Comparison of ENCODE assay signal across 10 mouse cellular contexts in the genomic region with DNA sequence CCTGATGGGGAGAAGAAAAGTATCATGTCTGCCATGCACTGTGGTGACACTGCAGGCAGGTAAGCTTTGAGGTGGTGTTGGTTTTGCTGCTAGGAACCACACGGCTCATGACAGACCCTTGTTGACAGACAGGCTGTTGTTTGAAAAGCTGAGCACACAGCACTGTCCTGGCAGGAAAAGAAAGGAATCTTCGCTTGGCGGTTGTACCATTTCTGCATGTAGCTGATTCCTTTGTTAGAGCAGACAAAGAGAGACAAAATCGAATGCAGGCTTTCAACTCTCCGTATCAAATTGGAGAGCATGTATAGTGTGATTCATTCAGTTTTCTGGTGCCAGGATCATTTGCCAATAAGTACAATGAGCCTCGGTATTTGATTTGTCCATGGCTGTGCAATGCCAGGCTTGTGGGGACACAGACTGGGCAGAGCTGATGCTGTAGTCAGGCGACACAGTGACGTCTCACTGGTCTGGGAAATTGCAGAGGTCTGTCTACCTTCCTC.
DNase-seq lines count a peak whose midpoint lies in the region; ATAC-seq lines count a peak whose summit lies in the region.
"Had no signal": no experiment of that assay in that cellular context is flagged by ENCODE, and none has a peak within 500 bp of the region (broad histone marks: within the 10 kb centered on the region; RNA-seq: fewer than 3 reads in every experiment).

No protein-coding gene starts in this region.

- ATAC-seq in intestine, embryonic 15.5 days: no peak

- peak; percentile 56 for DNase-seq in cerebellum, adult 9-10 months
- no peak for DNase-seq in cerebellum, postnatal 4 days (ENCODE audit: low spot score in 2 of 2)
- peak; percentile 40 for DNase-seq in right cerebral cortex, adult 18-20 months
- no peak for DNase-seq in right cerebral cortex, postnatal 14 days
- peak; percentile 33 for DNase-seq in layer of hippocampus, adult 9-10 months (ENCODE audit: low spot score)
- DNase-seq in retina, postnatal 1 day: peak; percentile 65
- no peak for DNase-seq in urinary bladder, adult 18-20 months (ENCODE audit: low spot score in 2 of 2)
- DNase-seq: gastrocnemius, adult 2 months; left cerebral cortex, postnatal 4 days had no signal

- no peaks in the 10 kb centered on the region for H3K27me3 ChIP-seq in intestine, embryonic 15.5 days (replicated peaks)

- WGBS in intestine, embryonic 15.5 days: 51% methylated on average over 8 of the region's 8 CpGs

- no peak overlapping the region for H3K27ac ChIP-seq in intestine, embryonic 15.5 days
- H3K27ac ChIP-seq: gastrocnemius, adult 2 months had no signal

- H3K4me1 ChIP-seq in intestine, embryonic 15.5 days (replicated peaks): 0 out of 2 replicates have a peak, but pooled peaks cover 3% of the 10 kb centered on the region

- no peak overlapping the region for H3K4me2 ChIP-seq in intestine, embryonic 15.5 days (replicated peaks)

- H3K9ac ChIP-seq in intestine, embryonic 15.5 days: no peak overlapping the region

- H3K9me3 ChIP-seq in intestine, embryonic 15.5 days: no peaks in the 10 kb centered on the region

- no peaks in the 10 kb centered on the region for H3K36me3 ChIP-seq in intestine, embryonic 15.5 days

- H3K4me3 ChIP-seq in intestine, embryonic 15.5 days (replicated peaks): no peak overlapping the region
- H3K4me3 ChIP-seq: gastrocnemius, adult 2 months had no signal

Comparison
In these comparisons a context has a peak if more than half of its experiments do, and no peak if none do; other contexts are left out.
1. DNase-seq: peak in cerebellum, adult 9-10 months (single experiment), right cerebral cortex, adult 18-20 months (single experiment), layer of hippocampus, adult 9-10 months (single experiment) and retina, postnatal 1 day (single experiment); none in cerebellum, postnatal 4 days (0 of 2), right cerebral cortex, postnatal 14 days (single experiment) and urinary bladder, adult 18-20 months (0 of 2).